In genomic region chr2:146309413-146309812, GRCm38 (mm10) we compare ENCODE assay signal across 18 mouse cellular contexts.
DNase-seq lines count a peak whose midpoint lies in the region; ATAC-seq and TF ChIP-seq lines count a peak whose summit lies in the region.
"Had no signal": no experiment of that assay in that cellular context is flagged by ENCODE, and none has a peak within 500 bp of the region (broad histone marks: within the 10 kb centered on the region; RNA-seq: fewer than 3 reads in every experiment).

No protein-coding gene starts in this region.

- H3K27ac ChIP-seq in hindbrain, embryonic 11.5 days (ENCODE audit: low read depth, low read length), result no peak overlapping the region
- H3K27ac ChIP-seq in hindbrain, postnatal 0 days, result no peak overlapping the region; the same call in 1 of the 2 replicates
- peak overlapping the region; percentile 63 for H3K27ac ChIP-seq in layer of hippocampus, adult 2 months
- H3K27ac ChIP-seq in stomach, embryonic 15.5 days, result no peak overlapping the region
- H3K27ac ChIP-seq: embryonic facial prominence, embryonic 13.5 days; left cerebral cortex, adult 2 months; limb, embryonic 12.5 days; liver, embryonic 14.5 days had no signal

- H3K36me3 ChIP-seq in hindbrain, embryonic 11.5 days (ENCODE audit: control insufficient read depth, insufficient read depth, low read length), result no peaks in the 10 kb centered on the region
- no peaks in the 10 kb centered on the region for H3K36me3 ChIP-seq in hindbrain, postnatal 0 days (ENCODE audit: insufficient read depth, low read length)
- no peaks in the 10 kb centered on the region for H3K36me3 ChIP-seq in stomach, embryonic 15.5 days
- H3K36me3 ChIP-seq: embryonic facial prominence, embryonic 13.5 days; limb, embryonic 12.5 days had no signal

- TF ChIP-seq CTCF in hindbrain, postnatal 0 days (IDR thresholded peaks at IDR 0.05; ENCODE audit: low read depth), result no peak
- TF ChIP-seq CTCF in layer of hippocampus, adult 2 months (conservative IDR thresholded peaks at IDR 0.05), result no peak

- ATAC-seq in hindbrain, embryonic 11.5 days (ENCODE audit: low FRiP score), result peak; percentile 46
- no peak for ATAC-seq in hindbrain, postnatal 0 days
- ATAC-seq in stomach, embryonic 15.5 days (ENCODE audit: insufficient read depth, low FRiP score, low read depth), result peak; percentile 70
- no peak for ATAC-seq in megakaryocyte progenitor cell, adult 5-6 weeks (replicated peaks; ENCODE audit: poor library complexity)
- ATAC-seq: intestine, postnatal 0 days; Patski had no signal

- no peak overlapping the region for H3K9ac ChIP-seq in hindbrain, embryonic 11.5 days (ENCODE audit: low read depth, low read length)
- H3K9ac ChIP-seq in hindbrain, postnatal 0 days (replicated peaks; ENCODE audit: low read length), result no peak overlapping the region
- no peak overlapping the region for H3K9ac ChIP-seq in stomach, embryonic 15.5 days
- H3K9ac ChIP-seq: embryonic facial prominence, embryonic 13.5 days; limb, embryonic 12.5 days; liver, embryonic 14.5 days had no signal

- no peaks in the 10 kb centered on the region for H3K9me3 ChIP-seq in hindbrain, embryonic 11.5 days (ENCODE audit: control insufficient read depth, low read length)
- no peaks in the 10 kb centered on the region for H3K9me3 ChIP-seq in hindbrain, postnatal 0 days (ENCODE audit: low read length)
- H3K9me3 ChIP-seq in stomach, embryonic 15.5 days, result no peaks in the 10 kb centered on the region
- H3K9me3 ChIP-seq: embryonic facial prominence, embryonic 13.5 days; limb, embryonic 12.5 days had no signal

- H3K4me2 ChIP-seq in hindbrain, embryonic 11.5 days (replicated peaks; ENCODE audit: low read depth, low read length), result no peak overlapping the region
- H3K4me2 ChIP-seq in hindbrain, postnatal 0 days (ENCODE audit: low read depth, low read length), result no peak overlapping the region
- H3K4me2 ChIP-seq in stomach, embryonic 15.5 days, result no peak overlapping the region
- H3K4me2 ChIP-seq: embryonic facial prominence, embryonic 13.5 days; limb, embryonic 12.5 days had no signal

- no peak overlapping the region for H3K4me3 ChIP-seq in hindbrain, embryonic 11.5 days (ENCODE audit: low read depth, low read length)
- no peak overlapping the region for H3K4me3 ChIP-seq in hindbrain, postnatal 0 days (ENCODE audit: low read length)
- H3K4me3 ChIP-seq in layer of hippocampus, adult 2 months, result no peak overlapping the region
- H3K4me3 ChIP-seq in stomach, embryonic 15.5 days (replicated peaks), result no peak overlapping the region
- H3K4me3 ChIP-seq: embryonic facial prominence, embryonic 13.5 days; left cerebral cortex, adult 2 months; limb, embryonic 12.5 days had no signal

- no peaks in the 10 kb centered on the region for H3K27me3 ChIP-seq in hindbrain, embryonic 11.5 days (ENCODE audit: control insufficient read depth, insufficient read depth, low read length)
- H3K27me3 ChIP-seq in hindbrain, postnatal 0 days (ENCODE audit: insufficient read depth, low read length), result no peaks in the 10 kb centered on the region
- no peaks in the 10 kb centered on the region for H3K27me3 ChIP-seq in stomach, embryonic 15.5 days (replicated peaks)
- H3K27me3 ChIP-seq: embryonic facial prominence, embryonic 13.5 days; limb, embryonic 12.5 days; Patski had no signal

- H3K4me1 ChIP-seq in hindbrain, embryonic 11.5 days (replicated peaks; ENCODE audit: control insufficient read depth, insufficient read depth, low read length), result no peaks in the 10 kb centered on the region
- H3K4me1 ChIP-seq in hindbrain, postnatal 0 days (ENCODE audit: insufficient read depth, low read length), result peaks cover 4% of the 10 kb centered on the region; the same call in 1 of the 2 replicates
- H3K4me1 ChIP-seq in stomach, embryonic 15.5 days, result peaks cover 6% of the 10 kb centered on the region

- 71% methylated on average over 2 of the region's 2 CpGs for WGBS in hindbrain, embryonic 11.5 days
- 70% methylated on average over 2 of the region's 2 CpGs for WGBS in hindbrain, postnatal 0 days
- WGBS in stomach, embryonic 15.5 days, result 70% methylated on average over 2 of the region's 2 CpGs

- no peak for DNase-seq in hindbrain, embryonic 11.5 days (ENCODE audit: low spot score)
- DNase-seq in hindbrain, postnatal 0 days (ENCODE audit: low spot score), result no peak
- DNase-seq in right cerebral cortex, adult 18-20 months, result peak; percentile 30
- DNase-seq in right cerebral cortex, adult 2 months (ENCODE audit: low spot score in 2 of 2), result no peak
- peak; percentile 23 to 50 for DNase-seq in layer of hippocampus, adult 2 months (ENCODE audit: low spot score in 2 of 2)
- no peak for DNase-seq in adipocyte (ENCODE audit: low spot score)
- DNase-seq: B cell, adult 2 months; cerebellum, adult 11-12 months; gastrocnemius, postnatal 10 days; kidney, postnatal 10 days had no signal

Comparison
In these comparisons a context has a peak if more than half of its experiments do, and no peak if none do; other contexts are left out.
1. ATAC-seq: peak in hindbrain, embryonic 11.5 days (single experiment) and stomach, embryonic 15.5 days (single experiment); none in hindbrain, postnatal 0 days (single experiment) and megakaryocyte progenitor cell, adult 5-6 weeks (single experiment).
2. DNase-seq: peak in right cerebral cortex, adult 18-20 months (single experiment) and layer of hippocampus, adult 2 months (2 of 2); none in hindbrain, embryonic 11.5 days (single experiment), hindbrain, postnatal 0 days (single experiment), right cerebral cortex, adult 2 months (0 of 2) and adipocyte (single experiment).